In genomic region chr3:24391311-24391710, GRCm38 (mm10) we compare ENCODE assay signal across 24 mouse cellular contexts.
"Had no signal": no experiment of that assay in that cellular context is flagged by ENCODE, and none has a peak within 500 bp of the region (broad histone marks: within the 10 kb centered on the region; RNA-seq: fewer than 3 reads in every experiment).

No protein-coding gene starts in this region.

- H3K36me3 ChIP-seq: heart, embryonic 13.5 days; heart, embryonic 15.5 days; hindbrain, embryonic 13.5 days; kidney, embryonic 15.5 days; limb, embryonic 13.5 days; limb, embryonic 15.5 days had no signal

- H3K4me1 ChIP-seq: heart, embryonic 13.5 days; heart, embryonic 15.5 days; kidney, embryonic 15.5 days; limb, embryonic 13.5 days; limb, embryonic 15.5 days had no signal

- ATAC-seq: hindbrain, embryonic 16.5 days; intestine, embryonic 16.5 days had no signal

- H3K4me3 ChIP-seq: heart, adult 2 months; heart, embryonic 13.5 days; heart, embryonic 15.5 days; hindbrain, embryonic 13.5 days; kidney, embryonic 15.5 days; layer of hippocampus, adult 2 months; limb, embryonic 13.5 days; limb, embryonic 15.5 days had no signal

- H3K4me2 ChIP-seq: heart, embryonic 11.5 days; heart, embryonic 13.5 days; heart, embryonic 15.5 days; hindbrain, embryonic 13.5 days; kidney, embryonic 15.5 days; limb, embryonic 13.5 days; limb, embryonic 15.5 days had no signal

- H3K9me3 ChIP-seq: heart, embryonic 13.5 days; heart, embryonic 15.5 days; hindbrain, embryonic 13.5 days; kidney, embryonic 15.5 days; limb, embryonic 13.5 days; limb, embryonic 15.5 days had no signal

- H3K9ac ChIP-seq: heart, embryonic 13.5 days; heart, embryonic 15.5 days; hindbrain, embryonic 13.5 days; kidney, embryonic 15.5 days; limb, embryonic 13.5 days; limb, embryonic 15.5 days had no signal

- H3K27me3 ChIP-seq: heart, embryonic 13.5 days; heart, embryonic 15.5 days; hindbrain, embryonic 13.5 days; kidney, embryonic 15.5 days; limb, embryonic 13.5 days; limb, embryonic 15.5 days had no signal

- H3K27ac ChIP-seq: heart, adult 2 months; heart, embryonic 13.5 days; heart, embryonic 15.5 days; hindbrain, embryonic 13.5 days; kidney, embryonic 15.5 days; kidney, postnatal 0 days; layer of hippocampus, adult 2 months; limb, embryonic 13.5 days; limb, embryonic 15.5 days had no signal

- DNase-seq: gastrocnemius, postnatal 14 days; gastrocnemius, postnatal 36 days; heart, adult 11 months; heart, adult 2 months; heart, postnatal 14 days; heart, postnatal 36 days; kidney, adult 11 months; kidney, adult 2 months; kidney, adult 9 months; kidney, postnatal 14 days; kidney, postnatal 36 days; layer of hippocampus, postnatal 36 days; left cerebral cortex, postnatal 4 days had no signal
